In genomic region chr11:96621167-96621566, GRCm38 (mm10) we compare ENCODE assay signal across 7 mouse cellular contexts.
DNase-seq lines count a peak whose midpoint lies in the region; ATAC-seq and TF ChIP-seq lines count a peak whose summit lies in the region.

No protein-coding gene starts in this region.

- H3K4me1 ChIP-seq in G1E (ENCODE audit: insufficient read depth, low read depth, low read length) = no peaks in the 10 kb centered on the region
- peaks cover 31% of the 10 kb centered on the region for H3K4me1 ChIP-seq in embryonic facial prominence, embryonic 10.5 days
- peaks cover 21% of the 10 kb centered on the region for H3K4me1 ChIP-seq in hindbrain, embryonic 15.5 days (replicated peaks)
- no peaks in the 10 kb centered on the region for H3K4me1 ChIP-seq in stomach, postnatal 0 days (replicated peaks; ENCODE audit: control insufficient read depth, insufficient read depth)

- no peaks in the 10 kb centered on the region for H3K36me3 ChIP-seq in G1E (replicated peaks)
- H3K36me3 ChIP-seq in embryonic facial prominence, embryonic 10.5 days (replicated peaks) = no peaks in the 10 kb centered on the region
- H3K36me3 ChIP-seq in hindbrain, embryonic 15.5 days = no peaks in the 10 kb centered on the region
- H3K36me3 ChIP-seq in stomach, postnatal 0 days (ENCODE audit: control insufficient read depth, insufficient read depth, low read length) = no peaks in the 10 kb centered on the region

- WGBS in embryonic facial prominence, embryonic 10.5 days = 32% methylated on average over 4 of the region's 4 CpGs
- WGBS in hindbrain, embryonic 15.5 days = 17% methylated on average over 4 of the region's 4 CpGs
- 14% methylated on average over 4 of the region's 4 CpGs for WGBS in stomach, postnatal 0 days

- no peaks in the 10 kb centered on the region for H3K9me3 ChIP-seq in G1E (replicated peaks)
- no peaks in the 10 kb centered on the region for H3K9me3 ChIP-seq in embryonic facial prominence, embryonic 10.5 days
- H3K9me3 ChIP-seq in hindbrain, embryonic 15.5 days = no peaks in the 10 kb centered on the region
- no peaks in the 10 kb centered on the region for H3K9me3 ChIP-seq in stomach, postnatal 0 days (ENCODE audit: control insufficient read depth, low read length)

- 0 out of 2 replicates have a peak, but pooled peaks cover 7% of the 10 kb centered on the region for H3K27me3 ChIP-seq in G1E (ENCODE audit: insufficient read depth, low read length)
- peaks cover 25% of the 10 kb centered on the region for H3K27me3 ChIP-seq in embryonic facial prominence, embryonic 10.5 days (replicated peaks; ENCODE audit: low read depth, poor library complexity, severe bottlenecking)
- H3K27me3 ChIP-seq in hindbrain, embryonic 15.5 days = 0 out of 2 replicates have a peak, but pooled peaks cover 5% of the 10 kb centered on the region
- H3K27me3 ChIP-seq in stomach, postnatal 0 days (ENCODE audit: control insufficient read depth, insufficient read depth, low read length) = no peaks in the 10 kb centered on the region

- H3K9ac ChIP-seq in hindbrain, embryonic 15.5 days = no peak overlapping the region
- no peak overlapping the region for H3K9ac ChIP-seq in stomach, postnatal 0 days (ENCODE audit: low read length)

- TF ChIP-seq EP300 in stomach, postnatal 0 days (optimal IDR thresholded peaks at IDR 0.05) = no peak

- H3K27ac ChIP-seq in embryonic facial prominence, embryonic 10.5 days (replicated peaks) = no peak overlapping the region
- peak overlapping the region; percentile 69; the same call in 1 of the 2 replicates for H3K27ac ChIP-seq in hindbrain, embryonic 15.5 days (replicated peaks)
- H3K27ac ChIP-seq in left cerebral cortex, adult 2 months = no peak overlapping the region
- no peak overlapping the region for H3K27ac ChIP-seq in stomach, postnatal 0 days (replicated peaks)

- peak; percentile 50; the same call in 1 of the 2 replicates for TF ChIP-seq CTCF in G1E (IDR thresholded peaks at IDR 0.05; ENCODE audit: low read depth, low read length)
- peak; percentile 95 for TF ChIP-seq CTCF in left cerebral cortex, adult 2 months (IDR thresholded peaks at IDR 0.05)
- TF ChIP-seq CTCF in stomach, postnatal 0 days (IDR thresholded peaks at IDR 0.05; ENCODE audit: low read depth) = peak; percentile 95

- H3K4me3 ChIP-seq in G1E (ENCODE audit: low read depth, low read length) = no peak overlapping the region
- H3K4me3 ChIP-seq in embryonic facial prominence, embryonic 10.5 days = no peak overlapping the region
- H3K4me3 ChIP-seq in hindbrain, embryonic 15.5 days = no peak overlapping the region
- no peak overlapping the region for H3K4me3 ChIP-seq in left cerebral cortex, adult 2 months
- no peak overlapping the region for H3K4me3 ChIP-seq in stomach, postnatal 0 days (ENCODE audit: low read depth, low read length)

- peak; percentile 25 for DNase-seq in G1E (ENCODE audit: low spot score)
- DNase-seq in adrenal gland, postnatal 14 days = peak; percentile 93
- peak; percentile 82 for DNase-seq in embryonic facial prominence, embryonic 10.5 days (ENCODE audit: low spot score)
- peak; percentile 62 to 69 for DNase-seq in left cerebral cortex, adult 2 months (ENCODE audit: extremely low spot score in 1 of 2, low spot score in 2 of 2)
- peak; percentile 87 for DNase-seq in neural tube, embryonic 10.5 days (ENCODE audit: extremely low spot score, low spot score)
- DNase-seq in stomach, postnatal 0 days (ENCODE audit: low spot score) = peak; percentile 84

- intact Hi-C loops in left cerebral cortex, adult 2 months (cut with DNase I) = loop anchor here (2.0 to 5.0 kb wide), 2 partner anchors 69 to 342 kb away; no protein-coding TSS in a partner anchor

- no peak for ATAC-seq in G1E (ENCODE audit: extremely low read depth, insufficient number of reproducible peaks, low FRiP score, poor library complexity, severe bottlenecking)
- no peak for ATAC-seq in hindbrain, embryonic 15.5 days (ENCODE audit: low FRiP score, low read depth)
- ATAC-seq in stomach, postnatal 0 days (ENCODE audit: low FRiP score, low TSS enrichment) = no peak

- peak overlapping the region; percentile 34 for H3K4me2 ChIP-seq in hindbrain, embryonic 15.5 days
- no peak overlapping the region for H3K4me2 ChIP-seq in stomach, postnatal 0 days (replicated peaks; ENCODE audit: low read depth)

Comparison
In these comparisons a context has a peak if more than half of its experiments do, and no peak if none do; other contexts are left out.
1. DNase-seq: peak in every context shown above with its lines; median percentile 93 in adrenal gland, postnatal 14 days; 87 in neural tube, embryonic 10.5 days; 84 in stomach, postnatal 0 days; 82 in embryonic facial prominence, embryonic 10.5 days; 66 in left cerebral cortex, adult 2 months; 25 in G1E.